Mouse (Mus musculus) MEL (cell line): ENCODE results near the gene Gm10134. TPM values are rescaled to one million over a fixed set of nuclear protein-coding genes. Genes with fewer than 3 reads are reported as not detected.

Experiments used
- DNase-seq: peaks from one replicate; pipeline ENCODE4 v3.0.0; 2011; ENCODE audit warnings: low read depth, low spot score
- H3K27ac ChIP-seq: 2 replicates; pipeline ENCODE4 v1.5.1; 2012; ENCODE audit warnings: low read depth, mild to moderate bottlenecking, control low read depth, low read length, moderate library complexity; ENCODE audit not compliant: control insufficient read depth
- H3K27me3 ChIP-seq, 2 experiments: fragments of 150-350 bp in 1 of 2; sonication (generic) in 1 of 2; 2 replicates each; pipeline ENCODE4 v1.6.1; 2012; ENCODE audit warnings: low read length in 2 of 2, mild to moderate bottlenecking in 2 of 2, improper control_type of control experiment in 1 of 2, moderate library complexity in 1 of 2; ENCODE audit not compliant: insufficient read depth in 2 of 2, control insufficient read depth in 1 of 2
- H3K36me3 ChIP-seq, 2 experiments: 2 replicates each; pipeline ENCODE4 v1.6.1; 2012 to 2014; ENCODE audit warnings: low read length in 2 of 2, improper control_type of control experiment in 1 of 2, inconsistent platforms in 1 of 2, mild to moderate bottlenecking in 1 of 2; ENCODE audit not compliant: insufficient read depth in 2 of 2, control insufficient read depth in 1 of 2
- H3K4me1 ChIP-seq, 2 experiments: fragments of 150-350 bp in 1 of 2; sonication (generic) in 1 of 2; 2 replicates each; pipeline ENCODE4 v1.6.1; 2012; ENCODE audit warnings: low read length in 2 of 2, improper control_type of control experiment in 1 of 2, mild to moderate bottlenecking in 1 of 2; ENCODE audit not compliant: insufficient read depth in 2 of 2, control insufficient read depth in 1 of 2
- H3K4me3 ChIP-seq, 2 experiments: fragments of 150-350 bp in 1 of 2; sonication (generic) in 1 of 2; 2 replicates each; pipeline ENCODE4 v1.5.1; 2012; ENCODE audit warnings: low read depth in 2 of 2, low read length in 2 of 2, mild to moderate bottlenecking in 2 of 2, moderate library complexity in 2 of 2, control low read depth in 1 of 2, improper control_type of control experiment in 1 of 2; ENCODE audit not compliant: control insufficient read depth in 1 of 2, insufficient read depth in 1 of 2
- H3K79me2 ChIP-seq: 2 replicates; pipeline ENCODE4 v1.6.1; 2012; ENCODE audit warnings: mild to moderate bottlenecking, low read length, moderate library complexity; ENCODE audit not compliant: control insufficient read depth, poor library complexity, insufficient read depth
- H3K9ac ChIP-seq: 2 replicates; pipeline ENCODE4 v1.6.1; 2012; ENCODE audit warnings: low read depth, mild to moderate bottlenecking, control low read depth, low read length, moderate library complexity; ENCODE audit not compliant: control insufficient read depth, poor library complexity, severe bottlenecking
- H3K9me3 ChIP-seq: fragments of 150-350 bp; sonication (generic); replicated peaks from 2 replicates; pipeline ENCODE4 v1.6.1; 2012; ENCODE audit warnings: mild to moderate bottlenecking, low read length, improper control_type of control experiment, moderate library complexity; ENCODE audit not compliant: insufficient read depth
- BHLHE40 ChIP-seq: IDR thresholded peaks from 2 replicates; pipeline ENCODE4 v1.6.1; 2012; ENCODE audit warnings: low read depth, mild to moderate bottlenecking, inconsistent platforms, low read length, improper control_type of control experiment, borderline replicate concordance
- CHD1 ChIP-seq: IDR thresholded peaks from 2 replicates; pipeline ENCODE4 v1.6.1; 2012; ENCODE audit warnings: low read depth, mild to moderate bottlenecking, inconsistent platforms, low read length, improper control_type of control experiment
- CHD2 ChIP-seq: IDR thresholded peaks from 2 replicates; pipeline ENCODE4 v1.6.1; 2011; ENCODE audit warnings: low read length, improper control_type of control experiment
- CTCF ChIP-seq, 3 experiments: IDR thresholded peaks in 2 of 3; conservative IDR thresholded peaks in 1 of 3; 2 replicates each; pipeline ENCODE4 v1.5.1; 2011 to 2012; ENCODE audit warnings: low read length in 3 of 3, low read depth in 2 of 3, mild to moderate bottlenecking in 2 of 3, improper control_type of control experiment in 1 of 3, inconsistent platforms in 1 of 3, mixed read lengths in 1 of 3, moderate library complexity in 1 of 3; ENCODE audit not compliant: control insufficient read depth in 1 of 3, insufficient read depth in 1 of 3, poor library complexity in 1 of 3, severe bottlenecking in 1 of 3
- ELF1 ChIP-seq: IDR thresholded peaks from 2 replicates; pipeline ENCODE4 v1.6.1; 2014; ENCODE audit warnings: low read depth, mild to moderate bottlenecking, inconsistent platforms, low read length, improper control_type of control experiment, moderate library complexity
- EP300 ChIP-seq, 2 experiments: IDR thresholded peaks; 2 replicates each; pipeline ENCODE4 v1.6.1; 2011; ENCODE audit warnings: improper control_type of control experiment in 2 of 2, low read length in 2 of 2, low read depth in 1 of 2, mild to moderate bottlenecking in 1 of 2
- GABPA ChIP-seq: IDR thresholded peaks from 2 replicates; pipeline ENCODE4 v1.6.1; 2012; ENCODE audit warnings: low read depth, mild to moderate bottlenecking, inconsistent platforms, low read length, improper control_type of control experiment, moderate library complexity
- GATA1 ChIP-seq: IDR thresholded peaks from 2 replicates; pipeline ENCODE4 v1.6.1; 2011; ENCODE audit warnings: low read depth, low read length, improper control_type of control experiment
- HCFC1 ChIP-seq: IDR thresholded peaks from 2 replicates; pipeline ENCODE4 v1.6.1; 2012; ENCODE audit warnings: low read depth, mild to moderate bottlenecking, inconsistent platforms, low read length, improper control_type of control experiment, moderate library complexity
- JUND ChIP-seq: IDR thresholded peaks from 2 replicates; pipeline ENCODE4 v1.6.1; 2011; ENCODE audit warnings: low read depth, mild to moderate bottlenecking, improper control_type of control experiment, low read length
- KAT2A ChIP-seq: conservative IDR thresholded peaks from 2 replicates; pipeline ENCODE4 v1.6.1; 2012; ENCODE audit warnings: low read depth, low read length, improper control_type of control experiment, inconsistent platforms
- MAX ChIP-seq: IDR thresholded peaks from 2 replicates; pipeline ENCODE4 v1.6.1; 2011; ENCODE audit warnings: low read length, improper control_type of control experiment
- MYB ChIP-seq: IDR thresholded peaks from 2 replicates; pipeline ENCODE4 v1.6.1; 2011; ENCODE audit warnings: mild to moderate bottlenecking, low read depth, low read length, improper control_type of control experiment
- MYC ChIP-seq: IDR thresholded peaks from 2 replicates; pipeline ENCODE4 v1.6.1; 2011; ENCODE audit warnings: low read depth, mild to moderate bottlenecking, low read length, improper control_type of control experiment, moderate library complexity
- NRF1 ChIP-seq: IDR thresholded peaks from 2 replicates; pipeline ENCODE4 v1.6.1; 2014; ENCODE audit warnings: low read depth, mild to moderate bottlenecking, inconsistent platforms, low read length, improper control_type of control experiment, moderate library complexity; ENCODE audit not compliant: poor library complexity, insufficient read depth, severe bottlenecking
- POLR2AphosphoS2 ChIP-seq: IDR thresholded peaks from 2 replicates; pipeline ENCODE4 v1.6.1; 2011; ENCODE audit warnings: low read length, improper control_type of control experiment
- POLR2AphosphoS5 ChIP-seq: IDR thresholded peaks from 2 replicates; pipeline ENCODE4 v1.6.1; 2012; ENCODE audit warnings: low read depth, borderline replicate concordance, mild to moderate bottlenecking, inconsistent platforms, low read length, moderate library complexity, mixed read lengths
- RAD21 ChIP-seq: IDR thresholded peaks from 2 replicates; pipeline ENCODE4 v1.6.1; 2011; ENCODE audit warnings: mild to moderate bottlenecking, low read depth, low read length, improper control_type of control experiment
- RCOR1 ChIP-seq: IDR thresholded peaks from 2 replicates; pipeline ENCODE4 v1.6.1; 2012; ENCODE audit warnings: low read depth, mild to moderate bottlenecking, inconsistent platforms, low read length, improper control_type of control experiment
- SMC3 ChIP-seq: IDR thresholded peaks from 2 replicates; pipeline ENCODE4 v1.6.1; 2011; ENCODE audit warnings: low read depth, low read length, improper control_type of control experiment
- TAL1 ChIP-seq: IDR thresholded peaks from 2 replicates; pipeline ENCODE4 v1.6.1; 2012; ENCODE audit warnings: mild to moderate bottlenecking, inconsistent platforms, low read length, moderate library complexity, mixed read lengths
- TBP ChIP-seq: IDR thresholded peaks from 2 replicates; pipeline ENCODE4 v1.8.0; 2011; ENCODE audit warnings: low read depth, low read length, improper control_type of control experiment
- TCF12 ChIP-seq: IDR thresholded peaks from 2 replicates; pipeline ENCODE4 v1.6.1; 2014; ENCODE audit warnings: low read depth, mild to moderate bottlenecking, inconsistent platforms, low read length, improper control_type of control experiment, moderate library complexity
- UBTF ChIP-seq: IDR thresholded peaks from 2 replicates; pipeline ENCODE4 v1.6.1; 2012; ENCODE audit warnings: low read depth, mild to moderate bottlenecking, inconsistent platforms, low read length, improper control_type of control experiment, moderate library complexity, borderline replicate concordance; ENCODE audit not compliant: insufficient read depth
- USF1 ChIP-seq: IDR thresholded peaks from 2 replicates; pipeline ENCODE4 v1.6.1; 2014; ENCODE audit warnings: low read depth, mild to moderate bottlenecking, inconsistent platforms, low read length, improper control_type of control experiment, moderate library complexity
- ZKSCAN1 ChIP-seq: IDR thresholded peaks from 2 replicates; pipeline ENCODE4 v1.6.1; 2012; ENCODE audit warnings: low read depth, mild to moderate bottlenecking, inconsistent platforms, low read length, improper control_type of control experiment, moderate library complexity
- ZNF384 ChIP-seq: IDR thresholded peaks from 2 replicates; pipeline ENCODE4 v1.6.1; 2012; ENCODE audit warnings: low read depth, mild to moderate bottlenecking, inconsistent platforms, low read length, improper control_type of control experiment
- polyA plus RNA-seq, 2 experiments: library from polyadenylated mRNA; stranded (reverse) in 1 of 2; unstranded in 1 of 2; fragments of >175 nt in 1 of 2; fragments of >200 nt in 1 of 2; gene quantifications; 2 replicates each; pipeline versions ENCODE4 v1.2.1 to v1.2.4; 2012; ENCODE audit warnings: low replicate concordance in 2 of 2, low read depth in 1 of 2; ENCODE audit not compliant: insufficient read length in 2 of 2, insufficient read depth in 1 of 2, missing spikeins in 1 of 2
- total RNA-seq: library from RNA; depleted of rRNA; stranded (reverse); fragments of 300-350 nt; gene quantifications from 2 replicates; pipeline ENCODE4 v1.2.3, GENCODE M21; 2012

Gene Gm10134
- total and polyA plus RNA-seq, 3 experiments, result not detected

- Histone ChIP-seq H3K4me3 (no peak overlapping the region), H3K27ac (no peak overlapping the region), H3K9ac (no peak overlapping the region), H3K36me3 (no peaks in the 10 kb centered on the region), H3K79me2 (no peaks in the 10 kb centered on the region), H3K4me1 (no peaks in the 10 kb centered on the region; a peak in 1 of 4 replicates), H3K27me3 (no peaks in the 10 kb centered on the region), H3K9me3 (no peaks in the 10 kb centered on the region)
- no peak for DNase-seq
- TF ChIP-seq JUND, result no peak
- no peak for TF ChIP-seq SMC3
- TF ChIP-seq HCFC1, result no peak
- TF ChIP-seq NRF1, result no peak
- no peak for TF ChIP-seq CHD2
- TF ChIP-seq TCF12, result no peak
- no peak for TF ChIP-seq BHLHE40
- no peak for TF ChIP-seq POLR2AphosphoS5
- no peak for TF ChIP-seq GABPA
- TF ChIP-seq USF1, result no peak
- no peak for TF ChIP-seq EP300 (IDR thresholded peaks at IDR 0.05; ENCODE audit: low read depth in 1 of 2, low read length in 2 of 2)
- TF ChIP-seq GATA1, result no peak
- no peak for TF ChIP-seq KAT2A
- TF ChIP-seq TBP, result no peak
- no peak for TF ChIP-seq ZKSCAN1
- no peak for TF ChIP-seq ELF1
- no peak for TF ChIP-seq POLR2AphosphoS2
Measured at GRCm38 (mm10) chr2:28537995-28538816, 32.3 kb downstream of the Gm10134 start.

- H3K4me3 ChIP-seq, result no peak overlapping the region
- TF ChIP-seq MYB, result no peak
- no peak for TF ChIP-seq ZNF384
- TF ChIP-seq MAX, result no peak
- TF ChIP-seq GATA1, result no peak
- no peak for TF ChIP-seq CHD1
- TF ChIP-seq USF1, result no peak
- TF ChIP-seq CTCF (IDR thresholded peaks at IDR 0.05 in 2 of 3, conservative IDR thresholded peaks at IDR 0.05 in 1 of 3; ENCODE audit: control insufficient read depth in 1 of 3, insufficient read depth in 1 of 3, low read depth in 2 of 3, low read length in 3 of 3, poor library complexity in 1 of 3, severe bottlenecking in 1 of 3), result no peak
- no peak for TF ChIP-seq UBTF
- no peak for TF ChIP-seq ZKSCAN1
- no peak for TF ChIP-seq TCF12
- TF ChIP-seq CHD2, result no peak
- TF ChIP-seq RCOR1, result no peak
- TF ChIP-seq RAD21, result no peak
- TF ChIP-seq MYC, result no peak
- no peak for TF ChIP-seq NRF1
- no peak for TF ChIP-seq POLR2AphosphoS2
- no peak for TF ChIP-seq TAL1
- DNase-seq, result no peak
- H3K9ac ChIP-seq, result no peak overlapping the region
- no peaks in the 10 kb centered on the region for H3K79me2 ChIP-seq
- H3K27ac ChIP-seq, result no peak overlapping the region
- no peaks in the 10 kb centered on the region; a peak in 1 of 4 replicates for H3K4me1 ChIP-seq
- H3K27me3 ChIP-seq, result no peaks in the 10 kb centered on the region
- H3K36me3 ChIP-seq, result no peaks in the 10 kb centered on the region
- H3K9me3 ChIP-seq, result no peaks in the 10 kb centered on the region
Measured at GRCm38 (mm10) chr2:28538817-28539128, 32.9 kb downstream of the Gm10134 start.
